Mouse (Mus musculus) cerebellum, adult 9-10 months (tissue): ENCODE results near the gene Shb.

ENCODE experiments used
- DNase-seq: peaks from one replicate; pipeline ENCODE4 v3.0.0; 2022

The Shb gene

GRCm38 (mm10) chr4:45503816-45504215 is 28.5 kb downstream of the Shb start:
- peak; percentile 10 for DNase-seq

DNA sequence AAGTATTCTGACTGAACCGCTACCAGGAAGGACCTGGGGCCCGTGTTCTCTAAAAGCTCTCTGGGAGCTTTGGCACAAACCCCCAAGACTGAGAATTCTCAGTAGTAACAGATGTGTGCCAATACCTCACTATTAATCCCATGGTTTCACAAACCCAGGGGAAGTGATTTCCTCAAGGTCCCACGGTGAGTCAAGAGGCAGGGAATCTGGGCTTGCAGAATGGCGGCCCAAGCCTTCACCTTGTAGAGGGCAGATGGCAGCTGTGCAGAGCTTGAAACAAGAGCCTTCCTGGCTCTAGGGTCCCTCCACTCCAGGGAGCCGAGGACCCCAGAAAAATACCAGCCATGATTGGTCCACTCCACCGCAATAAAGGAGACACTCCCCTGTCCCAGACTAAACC is 28.9 kb downstream of the Shb start:
- DNase-seq, result no peak

- no peak for DNase-seq
These were observed 30.3 kb downstream of the Shb start for GRCm38 (mm10) chr4:45502002-45502401.

- DNase-seq, result no peak
These were observed 31.9 kb downstream of the Shb start for GRCm38 (mm10) chr4:45500381-45500780.

DNA sequence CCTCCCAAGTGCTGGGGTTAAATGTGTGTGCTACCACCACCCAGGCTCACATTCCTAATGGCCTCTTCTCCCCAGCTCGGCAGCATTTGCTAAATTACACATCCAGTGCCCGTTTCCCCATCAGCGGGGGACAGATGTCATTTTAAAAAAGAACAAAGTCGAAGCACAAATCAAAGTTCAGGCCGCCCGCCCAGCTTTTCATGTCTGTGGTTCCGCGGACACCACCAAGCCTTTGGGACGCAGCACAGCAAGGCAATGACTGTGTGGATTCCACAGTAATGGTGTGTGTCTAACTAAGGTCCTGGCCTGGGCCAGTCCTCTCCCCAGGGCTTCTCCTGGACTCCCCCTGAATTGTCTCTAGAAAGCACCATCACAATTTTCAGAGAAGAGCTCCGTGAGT is 32.7 kb downstream of the Shb start:
- DNase-seq, result no peak

GRCm38 (mm10) chr4:45499081-45499480 is 33.2 kb downstream of the Shb start:
- no peak for DNase-seq

GRCm38 (mm10) chr4:45498345-45498744 is 33.9 kb downstream of the Shb start:
- DNase-seq, result no peak

DNA sequence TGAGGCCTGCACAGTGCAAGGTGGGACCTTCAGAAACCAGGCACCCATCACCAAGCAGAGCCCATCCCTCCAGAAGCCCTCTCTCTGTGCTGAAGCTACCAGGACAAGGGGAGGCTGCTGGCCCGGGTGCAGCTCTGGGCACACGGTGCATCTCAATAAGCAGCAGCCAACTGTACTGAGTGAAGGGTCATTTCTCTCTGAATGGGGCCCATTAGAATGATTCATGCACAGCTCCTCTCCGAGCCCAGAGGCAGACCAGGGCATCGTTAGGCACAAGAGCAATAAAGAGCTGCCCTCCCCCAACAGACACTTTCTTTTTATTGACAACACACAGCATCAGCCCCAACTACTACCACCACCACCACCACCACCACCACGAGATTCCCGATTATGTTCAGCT is 35.0 kb downstream of the Shb start:
- no peak for DNase-seq

- DNase-seq, result no peak
These were observed 36.6 kb downstream of the Shb start for GRCm38 (mm10) chr4:45495531-45496201.

GRCm38 (mm10) chr4:45493786-45494400 is 38.4 kb downstream of the Shb start:
- DNase-seq, result no peak

- DNase-seq, result no peak
These were observed 39.2 kb downstream of the Shb start for GRCm38 (mm10) chr4:45493118-45493517.

DNA sequence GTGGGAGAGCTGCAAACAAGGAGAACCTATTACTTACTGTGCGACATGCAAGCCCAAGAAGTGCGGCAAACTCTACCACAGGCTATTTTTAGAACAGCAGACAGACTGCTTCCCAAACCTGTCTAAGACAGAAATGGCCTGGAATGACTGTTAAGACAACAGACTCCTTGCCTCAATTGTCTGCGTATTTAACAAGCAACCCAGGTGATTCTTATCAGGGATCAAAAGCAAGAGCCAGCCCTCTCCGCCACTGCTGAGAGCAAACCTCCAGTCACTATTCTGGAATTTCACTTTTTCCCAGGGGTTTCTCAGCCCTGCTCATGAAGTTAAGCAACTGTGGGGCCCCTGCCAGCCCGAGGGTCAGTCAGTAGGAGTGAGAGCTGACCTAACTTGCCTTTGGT is 39.6 kb downstream of the Shb start:
- DNase-seq, result no peak

DNA sequence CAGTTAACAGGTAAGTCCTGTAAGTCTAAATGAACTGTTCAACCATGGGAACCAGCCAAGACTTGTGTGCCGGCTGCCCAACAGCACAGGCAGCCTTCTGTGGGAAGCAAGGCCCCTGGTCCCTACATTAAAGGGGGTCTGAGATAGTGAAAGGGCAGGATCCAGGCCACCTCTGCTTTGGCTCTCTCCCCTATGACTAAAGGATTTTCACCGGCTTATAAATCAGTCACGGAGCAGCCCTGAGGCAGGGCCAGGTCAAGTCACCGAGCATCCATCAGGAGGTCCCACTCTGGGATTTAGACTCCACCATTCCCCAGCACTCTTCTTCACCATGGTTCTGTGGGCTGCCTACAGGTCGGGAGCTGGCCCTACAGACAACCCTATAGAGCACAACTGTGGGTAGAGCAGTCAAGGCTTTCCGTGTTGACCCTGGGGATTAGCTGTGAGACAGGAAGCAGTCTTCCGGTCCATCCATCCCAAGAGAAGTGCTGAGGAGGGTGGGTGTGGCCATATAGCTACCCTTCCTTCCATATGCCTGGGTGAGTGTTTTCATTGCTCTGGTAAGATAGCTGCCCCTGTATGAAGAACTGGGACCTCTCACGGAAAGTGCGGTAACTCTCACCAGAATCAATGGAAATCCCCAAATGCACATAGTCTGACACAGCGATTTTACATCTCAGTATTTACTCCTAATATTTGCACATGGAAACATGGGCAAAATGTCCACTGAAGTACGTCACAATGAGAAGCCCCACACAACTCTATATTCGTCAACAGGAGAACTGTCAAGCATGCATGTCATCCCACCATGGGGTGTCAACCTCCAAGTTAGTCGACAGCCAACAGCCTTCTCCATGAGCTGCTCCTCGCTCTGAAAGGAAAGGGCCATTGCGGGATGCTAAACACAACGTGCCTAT is 40.3 kb downstream of the Shb start:
- DNase-seq, result no peak

DNA sequence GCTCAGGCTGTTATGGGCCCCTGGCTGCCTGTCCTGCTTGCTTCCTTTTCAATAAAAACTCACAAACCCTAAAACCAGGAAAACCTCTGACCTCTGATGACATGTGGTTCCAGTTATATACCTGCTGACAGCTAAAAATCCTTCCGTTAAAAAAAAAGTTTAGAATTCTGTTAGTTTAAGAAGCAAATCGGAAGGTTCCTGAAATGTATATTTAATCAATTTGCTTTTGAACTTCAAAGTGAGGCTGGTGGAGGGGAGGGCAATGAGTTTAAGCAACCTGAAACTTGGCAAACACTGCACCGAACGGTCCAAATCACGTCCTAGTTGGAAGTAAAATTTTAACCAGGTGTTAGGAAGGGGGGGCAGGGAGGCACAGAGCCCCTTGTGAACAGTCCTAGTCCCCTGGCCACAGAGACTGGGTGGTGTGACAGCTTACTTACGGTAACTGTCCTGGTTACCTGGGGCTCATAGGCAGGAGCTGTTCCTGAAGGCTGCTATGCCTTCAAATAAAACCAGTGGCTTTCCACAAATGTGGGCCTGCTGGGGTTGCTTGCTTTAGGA is 41.1 kb downstream of the Shb start:
- no peak for DNase-seq

GRCm38 (mm10) chr4:45490036-45490752 is 42.1 kb downstream of the Shb start:
- DNase-seq, result no peak

GRCm38 (mm10) chr4:45489141-45490035 is 42.9 kb downstream of the Shb start:
- DNase-seq, result peak; percentile 20

DNA sequence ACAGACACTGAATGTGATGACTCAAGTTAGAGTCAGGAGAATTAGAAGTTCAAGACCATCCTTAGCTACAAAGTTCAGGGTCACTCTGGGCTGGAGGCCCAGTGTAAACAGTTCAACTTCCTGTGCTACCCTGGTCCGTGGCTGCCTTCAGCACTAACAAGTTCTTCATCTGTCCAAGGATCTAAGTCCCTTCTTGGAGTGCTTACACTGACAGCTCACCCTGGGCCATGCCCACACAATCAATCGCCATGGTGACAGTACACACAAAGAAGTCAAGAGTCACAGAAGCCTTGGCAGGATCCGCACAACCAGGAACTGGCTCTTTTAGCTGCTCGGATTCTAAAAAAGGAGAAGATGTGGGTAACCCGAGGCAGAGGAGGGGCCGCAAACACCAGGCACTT is 44.6 kb downstream of the Shb start:
- no peak for DNase-seq

DNA sequence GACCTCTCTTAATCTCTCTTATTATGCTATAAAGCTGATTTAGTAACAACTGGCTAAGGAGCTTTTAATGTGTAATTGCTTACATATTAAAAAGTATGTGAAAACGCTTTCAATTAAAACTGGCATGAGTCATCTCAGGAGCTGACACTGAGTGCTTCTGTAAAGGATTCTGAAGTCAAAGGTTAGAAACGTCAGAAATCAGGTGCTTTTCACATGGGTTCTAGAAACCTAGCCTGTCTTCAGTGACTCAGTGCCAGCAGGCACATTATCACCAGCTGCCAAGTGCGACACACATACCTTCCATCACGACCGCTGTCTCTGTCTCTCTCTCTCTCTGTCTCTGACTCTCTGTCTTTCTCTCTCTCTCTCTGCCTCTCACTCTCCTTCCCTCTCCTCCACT is 47.2 kb downstream of the Shb start:
- DNase-seq, result no peak

DNA sequence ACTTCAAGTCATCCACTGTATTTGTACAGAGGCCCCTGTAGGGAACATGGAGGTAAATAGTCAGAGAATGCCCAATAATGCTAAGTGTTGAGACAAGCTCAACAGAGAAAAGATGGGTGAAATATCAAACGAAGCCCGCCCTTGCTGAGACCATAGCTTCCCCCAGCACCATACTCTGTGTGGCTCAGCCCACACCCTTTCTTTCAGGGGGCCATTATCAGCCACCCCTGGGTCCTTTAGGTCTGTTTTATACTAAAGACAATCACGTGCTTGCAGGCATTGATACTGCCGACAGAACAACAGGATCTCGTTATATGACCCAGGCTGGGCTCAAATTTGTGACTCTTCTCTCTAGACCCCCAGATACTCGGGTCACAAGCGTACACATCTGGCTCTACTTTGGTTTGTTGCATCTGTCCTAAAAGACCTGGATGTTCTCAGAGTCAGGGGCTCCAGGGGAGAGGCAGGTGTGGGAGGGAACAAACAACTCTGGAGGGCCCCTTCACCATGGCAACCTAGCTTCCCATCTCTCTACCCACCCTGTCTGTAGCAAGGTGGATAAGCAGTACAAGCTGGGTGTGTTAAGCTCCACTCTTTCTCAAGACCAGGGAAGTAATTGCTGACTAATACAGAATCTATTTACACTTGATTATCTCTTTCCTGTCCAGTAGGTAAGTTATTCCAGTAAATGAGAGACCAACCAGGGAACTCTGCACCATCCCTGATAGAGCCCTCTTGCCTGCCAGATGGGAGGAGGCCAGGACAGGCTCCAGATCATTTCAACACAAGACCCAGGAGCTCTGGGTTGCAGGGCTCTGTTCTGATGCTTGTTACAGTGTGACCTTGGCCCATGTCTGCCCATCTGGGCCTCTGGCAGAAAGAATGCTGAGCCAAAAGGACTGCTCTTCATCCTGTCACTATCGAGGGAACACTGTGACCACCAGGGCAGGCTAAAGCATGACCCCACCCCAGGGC is 48.7 kb downstream of the Shb start:
- DNase-seq, result no peak

DNA sequence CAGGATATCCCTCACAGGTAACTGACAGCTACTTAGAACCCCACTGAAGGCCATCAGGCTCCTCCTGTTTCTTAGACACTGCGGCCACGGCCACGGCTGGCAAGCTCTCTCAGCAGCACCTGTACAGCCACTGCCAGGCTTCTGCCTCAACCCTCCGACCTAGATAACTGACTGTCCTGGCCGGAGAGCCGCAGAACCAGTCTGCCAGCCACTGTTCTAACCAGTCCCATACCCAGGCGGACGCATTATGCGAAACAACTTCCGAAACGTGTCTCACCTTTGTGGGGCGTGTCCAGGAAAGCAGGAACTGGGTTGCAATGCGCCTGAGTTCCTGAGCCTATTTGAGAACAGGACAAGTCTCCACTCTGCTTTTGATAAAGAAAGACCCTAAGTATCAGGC is 50.0 kb downstream of the Shb start:
- DNase-seq, result no peak

DNA sequence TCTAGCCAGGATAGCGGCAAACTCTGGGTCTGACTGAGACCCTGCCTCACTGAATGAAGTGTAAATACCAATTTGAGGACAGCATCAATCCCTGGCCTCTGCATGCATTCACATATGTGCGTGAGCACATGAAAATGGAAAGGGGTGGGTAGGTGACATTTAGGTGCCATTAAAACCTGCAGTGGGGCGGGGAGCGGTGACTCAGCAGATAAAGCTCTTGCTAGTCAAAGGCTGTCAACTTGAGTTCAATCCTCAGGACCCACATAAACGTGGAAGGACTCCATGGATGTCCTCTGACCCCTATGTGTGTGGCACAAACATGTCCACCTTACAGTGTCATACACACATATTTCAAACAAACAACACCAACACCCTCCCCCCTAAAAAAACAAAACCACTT is 50.8 kb downstream of the Shb start:
- no peak for DNase-seq
